Mouse (Mus musculus) heart, embryonic 11.5 days (tissue): ENCODE results near the gene Pirb. TPM values are rescaled to one million over a fixed set of nuclear protein-coding genes. Genes with fewer than 3 reads are reported as not detected.
"Not testable (repeated sequence)": the region's sequence is repeated elsewhere in the genome, so short reads cannot be mapped to it uniquely, and the experiment has no call there.

ENCODE experiments used
- ATAC-seq: fragments of 200-750 bp; cut with Nextera tagmentation; replicated peaks from 2 replicates; pipeline ENCODE4 v1.8.0; 2017; ENCODE audit warnings: moderate library complexity; ENCODE audit not compliant: insufficient number of reproducible peaks, low FRiP score, low TSS enrichment
- H3K27ac ChIP-seq: fragments of 300-500 bp; sonication (generic); 2 replicates; pipeline ENCODE4 v1.5.1; 2014; ENCODE audit warnings: mild to moderate bottlenecking, low read depth, low read length
- H3K27me3 ChIP-seq: fragments of 300-500 bp; sonication (generic); 2 replicates; pipeline ENCODE4 v1.6.1; 2014; ENCODE audit warnings: mild to moderate bottlenecking, low read length, mixed read lengths; ENCODE audit not compliant: control insufficient read depth, insufficient read depth
- H3K36me3 ChIP-seq: fragments of 300-500 bp; sonication (generic); 2 replicates; pipeline ENCODE4 v1.6.1; 2014; ENCODE audit warnings: mild to moderate bottlenecking, low read length, moderate library complexity, mixed read lengths; ENCODE audit not compliant: control insufficient read depth, insufficient read depth
- H3K4me1 ChIP-seq: fragments of 300-500 bp; sonication (generic); 2 replicates; pipeline ENCODE4 v1.6.1; 2014; ENCODE audit warnings: low read length; ENCODE audit not compliant: control insufficient read depth, insufficient read depth
- H3K4me2 ChIP-seq: fragments of 300-500 bp; sonication (generic); 2 replicates; pipeline ENCODE4 v1.6.1; 2014; ENCODE audit warnings: mild to moderate bottlenecking, moderate library complexity
- H3K4me3 ChIP-seq: fragments of 300-500 bp; sonication (generic); 2 replicates; pipeline ENCODE4 v1.5.1; 2014; ENCODE audit warnings: low read depth, low read length
- H3K9ac ChIP-seq: fragments of 300-500 bp; sonication (generic); 2 replicates; pipeline ENCODE4 v1.6.1; 2014; ENCODE audit warnings: mild to moderate bottlenecking, low read depth, low read length, moderate library complexity
- H3K9me3 ChIP-seq: fragments of 300-500 bp; sonication (generic); replicated peaks from 2 replicates; pipeline ENCODE4 v1.6.1; 2016; ENCODE audit warnings: low read length; ENCODE audit not compliant: control insufficient read depth
- WGBS: fragments of 180-500 bp; shearing (Covaris S2); extraction: QIAGEN DNeasy Blood & Tissue Kit; methylation state at CpG from one replicate; pipeline ENCODE4 v1.1.7; 2014; ENCODE audit not compliant: insufficient replicate concordance; 5-methylcytosine and 5-hydroxymethylcytosine counted together
- polyA plus RNA-seq: library from polyadenylated mRNA; unstranded; fragments of >200 nt; fragmentation: Nextera tagmentation; extraction: Ambion mirVana; gene quantifications from 2 replicates; pipeline ENCODE4 v1.2.1, GENCODE M21; 2014

The Pirb gene
- polyA plus RNA-seq, 1 experiment from 2014 or later = 0.06 TPM

DNA sequence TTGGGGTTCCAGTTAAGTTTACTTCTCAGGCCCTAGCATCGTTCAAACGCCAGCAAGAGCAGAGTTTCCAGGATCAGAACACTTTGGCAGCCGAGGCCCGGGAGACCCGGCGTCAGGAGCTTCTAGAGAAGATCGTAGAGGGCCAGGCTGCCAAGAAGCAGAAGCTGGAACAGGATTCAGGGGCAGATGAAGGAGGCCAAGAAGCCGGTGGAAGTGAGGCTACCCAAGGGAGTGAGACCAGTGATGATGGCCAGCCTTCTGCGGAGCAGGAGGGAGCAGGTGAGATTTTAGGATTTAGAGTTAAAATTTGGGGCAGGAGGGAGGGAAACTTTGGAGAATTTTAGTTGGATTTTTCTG lies 25.3 kb downstream of the Pirb start:
- 4% methylated on average over 9 of the region's 9 CpGs for WGBS
- peaks cover 12% of the 10 kb centered on the region for H3K4me1 ChIP-seq
- not testable (repeated sequence) for ATAC-seq, H3K9me3 ChIP-seq, H3K27me3 ChIP-seq
- peak overlapping the region; percentile 97 for H3K27ac ChIP-seq
- H3K4me3 ChIP-seq = peak overlapping the region; percentile 78
- peak overlapping the region; percentile 96 for H3K4me2 ChIP-seq
- peak overlapping the region; percentile 85 for H3K9ac ChIP-seq
- peaks cover 15% of the 10 kb centered on the region for H3K36me3 ChIP-seq

GRCm38 (mm10) chr7:3694076-3694948 lies 25.9 kb downstream of the Pirb start:
- Histone ChIP-seq H3K4me1 (peaks cover 12% of the 10 kb centered on the region), H3K4me2 (peak overlapping the region; percentile 96), H3K9ac (peak overlapping the region; percentile 85), H3K9me3 (no peaks in the 10 kb centered on the region), H3K36me3 (peaks cover 12% of the 10 kb centered on the region), H3K27me3 (no peaks in the 10 kb centered on the region), H3K27ac (peak overlapping the region; percentile 97), H3K4me3 (peak overlapping the region; percentile 78)
- ATAC-seq = peak; percentile 60
- under 1% methylated on average over 48 of the region's 55 CpGs for WGBS

DNA sequence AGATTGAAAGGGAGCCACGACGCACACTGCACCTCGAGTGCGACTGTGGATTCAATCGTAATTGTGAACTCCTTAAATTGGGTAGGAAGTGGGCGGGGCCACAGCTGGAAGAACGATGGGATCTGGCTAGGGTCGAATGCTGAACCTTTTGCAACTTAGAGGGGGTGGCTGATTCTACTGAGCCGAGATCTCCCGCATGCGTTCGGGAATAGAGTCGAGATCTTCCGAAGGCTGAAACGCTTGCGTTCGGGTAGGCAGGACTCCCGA lies 26.4 kb downstream of the Pirb start:
- Histone ChIP-seq H3K4me1 (peaks cover 12% of the 10 kb centered on the region), H3K9ac (peak overlapping the region; percentile 85), H3K9me3 (no peaks in the 10 kb centered on the region), H3K36me3 (peaks cover 8% of the 10 kb centered on the region), H3K27ac (peak overlapping the region; percentile 97), H3K4me3 (peak overlapping the region; percentile 78), H3K4me2 (peak overlapping the region; percentile 96), H3K27me3 (no peaks in the 10 kb centered on the region)
- ATAC-seq = no peak
- WGBS = under 1% methylated on average over 18 of the region's 18 CpGs

DNA sequence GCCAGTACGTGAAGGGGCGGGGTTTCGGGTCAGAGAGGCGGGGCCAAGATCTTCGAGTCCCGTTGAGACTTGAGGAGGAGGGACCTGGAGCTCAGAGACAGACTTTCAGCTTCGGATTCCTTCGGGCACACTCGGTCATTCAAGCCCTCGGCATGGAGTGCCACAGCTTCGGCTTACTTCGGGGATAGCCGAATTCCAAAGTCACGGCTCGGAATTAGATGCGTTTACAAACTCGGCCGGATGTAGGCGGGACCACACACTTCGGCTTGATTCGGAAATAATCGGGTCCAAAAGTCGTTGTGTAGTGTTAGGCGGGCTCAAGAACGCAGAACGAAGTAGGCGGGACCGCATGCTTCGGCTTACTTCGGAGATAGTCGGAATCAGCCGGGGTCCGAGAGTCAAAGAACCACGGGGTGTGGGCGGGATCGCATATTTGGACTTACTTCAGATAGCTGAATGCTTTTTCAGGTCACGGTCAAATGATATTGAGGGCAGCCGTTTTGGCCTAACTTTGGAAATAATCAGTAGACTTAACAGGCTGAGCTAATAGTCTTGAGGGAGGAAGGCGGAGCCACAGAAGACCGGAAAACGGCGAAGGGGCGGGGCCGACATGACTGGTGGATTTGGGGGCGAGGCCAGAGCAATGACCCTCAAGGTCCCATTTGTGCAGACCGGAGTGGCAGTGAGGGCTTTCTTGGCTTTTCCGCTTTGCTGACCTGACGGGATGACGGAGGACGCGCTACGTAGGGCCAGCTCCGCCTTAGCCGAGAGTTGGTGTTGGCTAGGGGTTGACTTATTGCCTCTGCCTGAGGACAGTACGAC lies 27.0 kb downstream of the Pirb start, which contains the start of gene Mboat7:
Gene Mboat7, minus strand, starts transcription at position 537 of the 822 bp plus-strand sequence.
- H3K4me1 ChIP-seq = peaks cover 12% of the 10 kb centered on the region
- under 1% methylated on average over 55 of the region's 55 CpGs for WGBS
- peak within 1 kb of the TSS; percentile 97 for H3K27ac ChIP-seq
- peak; percentile 85 for ATAC-seq
- peak within 1 kb of the TSS; percentile 78 for H3K4me3 ChIP-seq
- peak within 1 kb of the TSS; percentile 96 for H3K4me2 ChIP-seq
- H3K36me3 ChIP-seq = peaks cover 3% of the 10 kb centered on the region
- H3K9me3 ChIP-seq = no peaks in the 10 kb centered on the region
- peak within 1 kb of the TSS; percentile 85 for H3K9ac ChIP-seq
- no peaks in the 10 kb centered on the region for H3K27me3 ChIP-seq

DNA sequence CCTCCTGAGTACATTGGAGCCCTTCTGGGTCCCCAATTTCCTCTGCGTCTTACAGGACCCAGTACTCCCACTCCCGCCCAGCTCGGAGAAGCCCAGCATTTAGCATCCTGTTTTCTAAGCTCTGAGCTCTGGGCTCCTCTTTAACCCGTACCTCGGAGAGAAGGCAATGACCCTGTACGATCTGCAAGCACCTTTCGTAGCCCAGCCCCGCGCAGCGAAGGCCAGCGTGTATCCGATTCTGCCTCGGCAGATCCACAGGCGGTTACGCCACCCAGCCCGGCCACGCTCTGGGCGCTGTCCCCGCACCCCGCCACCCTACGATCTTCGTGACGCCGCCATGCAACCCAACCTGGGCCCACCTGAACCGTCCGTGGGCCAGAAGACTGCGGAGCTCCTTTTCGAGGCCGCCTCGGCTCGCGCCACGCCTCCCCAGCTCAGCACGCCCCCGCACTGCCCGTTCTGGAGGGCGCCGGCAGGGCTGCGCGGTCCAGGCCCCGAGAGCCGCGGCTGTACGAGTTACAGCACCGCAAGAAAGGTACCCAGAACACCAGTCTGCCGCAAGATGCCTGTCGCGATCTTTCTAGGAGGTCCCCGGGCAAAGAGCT lies 27.7 kb downstream of the Pirb start, which contains the start of gene Tsen34:
Gene Tsen34, plus strand, starts transcription at position 482 of the 605 bp plus-strand sequence.
- H3K27ac ChIP-seq = peak within 1 kb of the TSS; percentile 97
- WGBS = under 1% methylated on average over 49 of the region's 49 CpGs
- ATAC-seq = no peak; the same call in 1 of the 2 replicates

DNA sequence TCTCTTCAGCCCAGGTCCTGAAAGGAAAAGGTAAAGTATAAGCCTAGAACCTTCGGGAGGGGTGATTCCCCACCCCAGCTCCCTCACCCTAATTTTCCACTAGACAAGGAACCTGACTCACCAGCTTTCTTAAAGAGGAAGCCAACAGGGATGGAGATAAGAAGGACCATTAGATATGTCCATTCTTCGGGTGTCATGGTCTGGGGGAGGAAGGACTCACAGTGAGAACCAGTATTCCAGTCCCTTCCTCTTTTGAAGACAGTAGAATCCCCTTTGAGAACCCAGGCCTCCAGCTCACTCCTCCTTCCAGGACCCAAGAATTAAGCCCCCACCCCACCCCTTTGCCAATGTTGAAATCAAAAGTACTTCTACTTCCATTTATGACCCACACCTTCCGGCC lies 28.3 kb downstream of the Pirb start:
- no peak for ATAC-seq
- Histone ChIP-seq H3K4me3 (peak overlapping the region; percentile 78), H3K9me3 (no peaks in the 10 kb centered on the region), H3K4me1 (peaks cover 12% of the 10 kb centered on the region), H3K36me3 (peaks cover 3% of the 10 kb centered on the region; the same call in 1 of the 2 replicates), H3K27ac (no peak overlapping the region), H3K27me3 (no peaks in the 10 kb centered on the region), H3K4me2 (peak overlapping the region; percentile 96), H3K9ac (peak overlapping the region; percentile 85)
- WGBS = 29% methylated on average over 3 of the region's 3 CpGs

More for the DNA sequence above, 27.7 kb downstream of the Pirb start, which contains the start of gene Tsen34:
- H3K4me2 ChIP-seq = peak within 1 kb of the TSS; percentile 96
- peak within 1 kb of the TSS; percentile 85 for H3K9ac ChIP-seq
- peak within 1 kb of the TSS; percentile 78 for H3K4me3 ChIP-seq
- H3K9me3 ChIP-seq = no peaks in the 10 kb centered on the region
- H3K4me1 ChIP-seq = peaks cover 12% of the 10 kb centered on the region
- no peaks in the 10 kb centered on the region for H3K27me3 ChIP-seq
- H3K36me3 ChIP-seq = peaks cover under 1% of the 10 kb centered on the region; the same call in 1 of the 2 replicates

DNA sequence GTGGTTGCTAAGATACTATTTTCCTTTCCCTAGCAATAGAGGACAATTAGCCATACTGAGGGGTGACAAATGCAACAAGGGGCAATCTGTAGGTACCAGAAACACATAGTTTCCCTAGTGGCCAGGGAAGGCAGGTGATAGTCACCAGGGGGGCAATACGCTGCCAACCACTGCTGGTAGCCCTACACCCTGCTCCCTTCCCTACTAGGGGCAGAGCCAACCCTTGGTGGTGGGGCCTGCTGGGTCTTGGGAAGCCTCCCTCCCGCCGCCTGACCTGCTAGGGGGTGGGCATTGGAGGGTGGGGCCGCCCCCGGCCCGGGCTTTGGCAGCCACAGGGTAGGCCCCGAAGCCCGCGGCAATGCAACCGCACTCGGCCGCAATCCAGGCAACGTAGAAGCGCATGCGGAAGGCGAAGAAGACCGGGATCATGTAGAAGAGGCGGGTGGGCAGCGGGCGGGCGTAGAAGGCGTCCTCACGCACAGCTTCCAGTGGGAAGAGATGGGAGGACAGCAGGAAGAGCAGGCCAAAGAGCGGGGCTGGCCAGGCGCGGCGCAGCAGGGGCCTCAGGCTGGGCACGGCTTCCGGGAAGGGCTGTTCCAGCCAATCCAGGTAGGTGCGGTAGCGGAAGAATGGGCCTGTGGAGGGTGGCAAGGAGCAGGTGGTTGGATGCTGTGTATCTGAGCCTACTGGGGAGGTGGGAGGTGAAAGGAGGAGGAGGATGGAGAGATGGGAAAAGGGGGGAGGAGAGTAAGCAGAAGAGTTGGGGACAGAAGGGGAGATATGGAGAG lies 34.6 kb downstream of the Pirb start:
- Histone ChIP-seq H3K4me3 (no peak overlapping the region), H3K4me2 (no peak overlapping the region), H3K36me3 (peaks cover 14% of the 10 kb centered on the region), H3K27me3 (no peaks in the 10 kb centered on the region), H3K4me1 (no peaks in the 10 kb centered on the region), H3K9ac (no peak overlapping the region), H3K9me3 (no peaks in the 10 kb centered on the region), H3K27ac (no peak overlapping the region)
- no peak for ATAC-seq
- 77% methylated on average over 31 of the region's 31 CpGs for WGBS

DNA sequence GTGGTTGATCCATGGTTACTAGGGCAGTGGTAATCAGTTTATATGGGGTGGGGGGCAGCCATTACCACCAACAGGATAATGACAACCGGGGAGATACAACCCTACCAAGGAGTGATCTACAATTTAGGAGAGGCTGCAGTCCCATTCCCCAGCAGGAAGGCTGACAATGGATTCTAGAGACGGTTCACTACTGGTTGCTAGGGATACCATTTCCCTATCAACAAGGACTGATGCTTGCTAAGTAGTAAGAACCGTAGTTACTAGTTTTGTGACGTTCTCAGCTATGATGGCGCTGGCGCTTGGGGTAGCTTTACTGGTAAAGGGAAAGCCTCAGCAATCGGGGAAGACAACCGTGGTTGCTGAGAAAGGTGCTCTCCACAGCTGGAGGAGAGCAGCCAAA lies 35.5 kb downstream of the Pirb start:
- 82% methylated on average over 8 of the region's 8 CpGs for WGBS
- H3K27ac ChIP-seq = no peak overlapping the region
- ATAC-seq = no peak
- H3K9me3 ChIP-seq = no peaks in the 10 kb centered on the region
- H3K9ac ChIP-seq = no peak overlapping the region
- H3K27me3 ChIP-seq = no peaks in the 10 kb centered on the region
- no peak overlapping the region for H3K4me2 ChIP-seq
- H3K4me3 ChIP-seq = no peak overlapping the region
- peaks cover 14% of the 10 kb centered on the region for H3K36me3 ChIP-seq
- no peaks in the 10 kb centered on the region for H3K4me1 ChIP-seq
